Mouse (Mus musculus) c-Kit-positive CD71-positive TER-119-negative erythroid progenitor cells, embryonic 14.5 days (primary cell): ENCODE results near the gene Pax4.

Experiments
- DNase-seq: peaks from one replicate; pipeline ENCODE4 v3.0.0-alpha.2; 2013; ENCODE audit warnings: low read depth

Gene Pax4

DNA sequence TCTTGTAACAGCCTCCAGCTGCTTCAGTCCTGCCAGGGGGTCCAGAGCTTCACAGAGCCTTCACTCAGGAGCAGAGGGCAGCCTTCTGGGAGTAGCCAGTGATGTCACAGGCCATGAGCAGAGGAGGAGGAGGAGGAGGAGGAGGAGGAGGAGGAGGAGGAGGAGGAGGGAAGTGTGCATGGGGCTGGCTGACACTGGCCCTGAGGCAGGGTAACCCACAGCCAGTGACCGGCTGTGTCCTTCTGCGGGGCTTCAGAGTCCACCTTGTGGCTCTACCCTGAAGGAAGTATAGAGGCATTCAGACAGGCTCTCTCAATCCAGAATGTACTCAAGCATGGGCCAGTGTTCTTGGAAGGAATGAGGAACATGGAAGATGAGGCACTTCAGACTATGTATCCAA, at the start of gene Pax4:
TSS of gene Pax4 (minus strand) at position 101 of the 400 bp plus-strand sequence.
- DNase-seq: no peak

- no peak for DNase-seq
These were observed 48.7 kb upstream of the Pax4 start for GRCm38 (mm10) chr6:28497837-28498236.

DNA sequence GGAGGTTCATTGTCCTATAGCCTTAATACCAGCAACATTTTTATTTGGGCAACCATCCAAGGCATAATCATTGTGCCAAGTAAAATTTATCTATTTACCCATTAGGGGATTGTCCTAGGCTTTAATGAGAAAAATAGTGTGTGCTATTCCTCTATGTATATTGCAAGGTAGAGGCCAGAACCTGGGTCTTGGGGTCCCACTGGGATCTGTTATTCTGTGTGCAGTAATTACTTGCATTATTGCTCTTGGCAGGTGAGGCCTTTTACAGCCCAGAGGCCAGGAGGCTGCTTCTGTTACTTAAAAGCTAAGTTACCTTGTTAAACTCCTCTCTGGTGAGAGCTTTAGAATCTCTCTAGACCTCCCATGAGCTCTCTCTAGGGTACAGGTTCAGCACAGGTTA, 42.0 kb upstream of the Pax4 start:
- no peak for DNase-seq

- no peak for DNase-seq
These were observed 41.5 kb upstream of the Pax4 start for GRCm38 (mm10) chr6:28490612-28491011.

- DNase-seq: no peak
These were observed 39.2 kb upstream of the Pax4 start for GRCm38 (mm10) chr6:28488204-28488851.

DNA sequence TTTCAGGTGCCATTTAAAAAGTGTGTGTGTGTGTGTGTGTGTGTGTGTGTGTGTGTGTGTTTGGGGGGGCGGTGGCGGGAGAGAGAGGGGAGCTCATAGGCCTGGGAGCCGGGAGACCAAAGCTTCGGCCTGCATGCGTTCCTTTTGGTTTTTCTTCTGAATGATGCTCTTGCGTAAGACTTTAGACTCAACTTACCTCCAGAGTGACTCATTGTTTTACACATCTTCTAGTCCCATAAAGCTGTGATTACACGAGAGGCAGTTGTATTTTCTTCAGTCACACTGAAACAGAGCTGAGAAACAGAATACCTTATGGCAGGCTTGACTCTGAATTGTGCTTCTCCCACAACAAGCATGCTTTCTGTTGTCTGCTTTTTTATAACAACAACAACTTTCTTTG, 37.8 kb upstream of the Pax4 start:
- no peak for DNase-seq

DNA sequence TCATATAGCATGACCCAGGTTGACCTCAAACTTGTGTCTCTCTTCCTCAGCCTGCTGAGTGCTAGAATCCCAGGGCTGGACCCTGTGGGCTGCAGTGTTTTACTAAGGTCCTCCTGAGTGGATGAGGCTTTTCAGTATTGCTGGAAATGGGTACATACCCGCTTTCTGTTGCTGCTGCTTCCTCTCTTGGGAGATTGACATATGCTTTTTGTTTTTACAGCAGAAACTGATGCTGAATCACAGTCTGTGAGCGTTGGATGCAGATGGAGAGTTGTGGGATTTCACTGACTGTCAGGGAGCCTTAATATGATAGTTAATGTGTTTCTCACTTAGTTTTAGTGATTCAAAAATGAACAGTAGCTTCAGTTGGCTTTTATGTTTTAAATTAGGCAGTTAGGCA, 37.3 kb upstream of the Pax4 start:
- no peak for DNase-seq

DNA sequence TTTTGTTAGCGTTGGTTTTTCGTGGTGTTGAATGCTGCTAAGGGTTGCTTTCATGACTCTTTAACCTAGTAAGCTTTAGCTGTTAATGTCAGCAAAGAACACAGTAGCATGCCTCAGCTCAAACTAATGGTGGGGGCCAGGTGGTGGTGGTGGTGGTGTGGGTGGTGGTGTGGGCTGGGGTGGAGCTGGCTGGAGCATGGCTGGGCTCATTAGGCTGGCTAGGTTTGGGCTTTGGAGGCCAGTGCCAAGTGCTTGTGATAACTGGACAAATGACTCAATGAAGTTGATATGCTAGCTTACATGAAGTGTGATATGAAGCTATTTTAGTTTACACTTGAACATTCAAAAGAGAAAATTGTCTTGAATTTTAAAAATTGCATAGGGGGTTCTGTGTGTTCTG, 36.9 kb upstream of the Pax4 start:
- no peak for DNase-seq

DNA sequence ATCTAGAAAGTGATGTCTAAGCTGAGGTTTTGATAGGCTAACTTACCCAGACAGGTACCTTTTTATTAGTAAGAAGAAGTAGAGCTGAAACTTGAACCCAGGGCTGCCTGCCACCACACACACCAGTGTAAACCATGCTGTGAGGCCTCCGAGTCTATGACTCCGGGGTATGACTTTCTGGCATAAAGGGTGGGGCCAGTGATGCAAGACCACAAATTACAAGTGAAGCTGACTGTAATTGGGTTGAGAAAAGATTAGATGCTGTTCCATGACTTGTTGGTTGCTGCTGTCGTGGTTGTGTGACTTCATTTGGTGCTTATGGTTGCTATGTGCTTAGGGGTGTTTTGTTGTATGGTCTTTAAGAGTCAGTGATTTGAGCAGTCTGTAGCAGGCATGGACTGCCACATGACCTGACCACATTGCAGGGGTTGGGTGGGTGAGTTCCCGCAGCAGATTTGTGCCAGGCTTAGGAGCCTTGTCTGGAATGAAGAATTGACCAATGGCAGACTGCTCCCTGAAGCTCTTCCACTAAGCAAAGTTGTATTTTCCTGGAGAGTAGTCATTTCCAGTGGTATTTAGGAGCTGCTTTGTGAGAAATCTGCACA, 33.7 kb upstream of the Pax4 start:
- no peak for DNase-seq

- DNase-seq: peak; percentile 31
These were observed 31.8 kb upstream of the Pax4 start for GRCm38 (mm10) chr6:28480752-28481492.

DNA sequence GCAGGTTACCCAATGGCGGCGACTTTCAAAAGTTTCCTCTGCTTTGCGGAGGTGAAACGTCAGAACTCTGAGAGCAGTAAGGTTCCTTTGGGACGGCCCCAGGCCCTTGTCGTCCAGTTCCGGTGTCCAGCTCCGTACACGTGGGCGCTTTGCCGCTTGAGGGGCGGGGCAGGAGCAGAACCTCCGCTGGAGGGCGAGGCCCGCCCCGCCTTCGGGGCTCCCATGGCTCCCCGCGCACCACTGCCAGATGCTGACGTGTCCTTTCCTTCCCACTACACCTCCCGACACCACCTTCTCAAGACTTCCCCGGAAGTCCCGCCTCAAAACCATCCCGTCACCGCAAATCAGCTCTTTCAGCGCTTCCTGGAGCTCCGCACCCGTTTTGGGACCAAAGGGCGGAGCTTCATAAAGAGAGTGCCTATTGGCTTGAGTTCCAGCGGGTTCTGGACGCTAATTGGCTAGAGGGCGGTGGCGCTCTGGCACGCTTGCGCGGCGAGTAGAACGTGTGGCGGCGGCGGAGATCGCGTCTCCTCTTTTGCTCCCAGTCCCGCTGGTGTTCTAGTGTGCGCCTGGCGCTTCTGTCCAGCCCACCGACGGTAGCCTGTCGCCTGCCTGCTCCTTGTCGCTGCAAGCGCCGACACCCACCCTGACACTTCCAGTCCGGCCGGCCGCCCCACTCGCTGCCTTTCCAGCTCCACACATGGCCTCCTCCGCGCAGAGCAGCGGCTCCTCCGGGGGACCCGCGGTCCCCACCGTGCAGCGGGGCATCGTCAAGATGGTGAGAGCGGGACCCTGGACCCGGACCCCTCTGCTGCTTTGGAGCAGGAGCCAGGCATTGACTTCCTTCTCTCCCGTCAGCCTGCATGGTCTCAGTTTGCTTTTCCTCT, 31.0 kb upstream of the Pax4 start:
- DNase-seq: peak; percentile 100

DNA sequence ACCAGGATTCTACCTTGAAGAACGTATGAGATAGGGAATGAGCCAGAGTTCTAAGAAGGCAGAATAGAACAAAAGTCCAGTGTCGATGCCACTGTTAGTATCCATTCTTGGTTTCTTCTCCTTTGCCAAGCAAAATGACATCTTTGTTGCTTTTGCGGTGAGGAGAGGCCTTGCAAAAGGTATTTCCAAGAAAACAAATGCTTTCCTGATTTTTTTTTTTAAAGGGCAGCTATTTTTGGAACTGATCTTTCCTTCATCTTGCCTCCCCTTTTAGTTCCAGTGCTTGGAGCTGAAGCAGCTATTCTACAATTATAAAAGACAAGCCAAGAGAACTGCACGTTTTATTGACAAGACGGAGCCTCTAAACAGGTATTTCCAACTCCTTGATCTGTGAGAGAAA, 25.7 kb upstream of the Pax4 start, which contains the start of gene Snd1:
TSS of gene Snd1 (plus strand) at position 301 of the 400 bp plus-strand sequence.
- DNase-seq: no peak

- no peak for DNase-seq
These were observed 25.1 kb upstream of the Pax4 start for GRCm38 (mm10) chr6:28474211-28474610.

DNA sequence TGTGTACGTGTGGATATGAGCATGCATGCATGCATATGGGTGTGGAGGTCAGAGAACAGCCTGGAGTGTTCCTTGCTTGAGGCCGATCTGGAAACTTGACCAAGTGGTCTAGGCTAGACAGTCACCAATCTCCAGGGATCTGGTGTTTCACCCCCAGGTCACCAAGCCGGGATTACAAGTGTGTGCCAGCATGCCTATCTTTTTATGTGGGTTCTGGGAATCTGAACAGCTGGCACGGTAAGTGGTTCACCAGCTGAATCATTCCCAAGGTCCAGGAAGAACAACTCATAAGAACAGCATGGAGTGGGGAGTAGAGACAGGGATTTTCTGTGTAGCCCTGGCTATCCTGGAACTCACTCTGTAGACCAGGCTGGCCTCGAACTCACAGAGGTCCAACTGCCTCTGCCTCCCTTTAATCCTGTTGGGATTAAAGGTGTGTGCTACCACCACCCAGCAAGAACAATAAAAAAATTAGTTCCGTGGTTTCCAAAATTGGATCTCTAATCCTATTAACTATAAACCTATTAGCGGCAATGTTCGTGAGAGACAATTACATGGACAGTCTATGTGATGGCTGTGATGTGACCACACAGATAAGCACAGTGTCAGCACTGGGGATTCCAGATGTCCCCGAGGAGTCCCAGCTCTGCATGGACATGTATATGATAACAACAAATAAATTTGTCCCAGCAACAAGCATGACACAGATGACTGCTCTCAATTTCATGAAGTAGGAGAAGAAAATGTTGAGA, 22.3 kb upstream of the Pax4 start:
- DNase-seq: no peak

DNA sequence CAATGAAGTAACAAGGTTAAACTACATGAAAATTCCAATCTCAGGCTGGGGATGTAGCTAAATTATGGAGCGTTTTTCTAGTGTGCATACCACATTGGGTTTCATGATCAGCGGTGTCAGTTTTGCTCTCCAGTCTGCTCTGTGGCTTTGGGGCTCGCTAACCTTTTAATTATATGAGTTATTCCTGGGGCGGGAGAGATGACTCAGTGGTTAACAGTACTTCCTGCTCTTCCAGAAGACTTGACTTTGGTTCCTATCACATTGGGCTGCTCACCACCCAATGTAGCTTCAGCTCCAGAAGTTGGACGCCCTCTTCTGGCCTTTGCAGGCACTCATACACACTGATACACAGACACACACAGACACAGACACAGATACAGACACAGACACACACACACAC, 21.5 kb upstream of the Pax4 start:
- DNase-seq: no peak

DNA sequence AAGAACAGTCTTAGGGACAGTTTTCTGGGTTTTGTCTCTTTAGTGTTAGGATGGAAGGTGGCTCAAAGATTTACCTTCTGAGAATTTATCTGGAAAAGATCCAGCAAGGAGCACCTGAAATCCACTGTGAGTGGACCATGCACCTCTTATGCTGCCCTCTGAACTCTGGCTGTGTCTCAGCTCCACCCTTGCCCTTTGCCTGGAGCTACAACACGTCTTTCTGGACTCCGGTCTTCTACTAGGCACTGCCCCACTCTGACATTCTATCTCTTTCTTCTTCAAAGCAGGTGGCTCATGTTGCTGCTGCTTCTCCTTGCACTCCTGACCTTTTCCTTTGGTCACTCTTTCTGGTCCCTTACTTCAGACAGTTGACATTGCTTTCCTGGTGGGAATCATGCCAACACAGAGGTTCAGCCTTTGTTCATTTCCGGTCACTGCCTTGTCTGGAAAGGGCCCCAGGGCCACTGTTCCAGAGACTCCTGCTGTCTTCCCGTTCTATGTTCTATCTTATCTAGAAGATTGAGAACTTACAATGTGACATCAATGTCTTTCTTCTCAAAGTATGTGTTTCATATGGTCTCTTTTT, 21.0 kb upstream of the Pax4 start:
- DNase-seq: no peak

GRCm38 (mm10) chr6:28464630-28465029, 15.5 kb upstream of the Pax4 start:
- no peak for DNase-seq

DNA sequence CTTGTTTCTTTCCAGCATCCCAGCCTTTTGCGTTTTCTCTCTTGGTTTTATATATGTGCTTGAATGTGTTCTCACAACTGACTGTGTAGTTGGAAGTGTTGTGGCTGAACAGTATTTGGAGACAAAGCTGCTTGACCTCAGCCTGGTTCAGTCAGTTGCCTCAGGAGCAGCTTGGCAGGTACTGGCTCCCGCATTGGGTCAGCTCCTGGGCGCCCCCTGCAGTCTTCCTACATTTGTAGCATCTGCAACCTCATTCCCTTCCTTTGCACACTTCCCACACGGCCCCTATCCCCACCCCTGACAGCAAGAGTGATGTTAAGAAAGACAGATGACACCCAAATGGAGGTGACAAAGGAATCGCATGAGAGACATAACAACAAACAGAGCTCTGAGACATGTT, 11.4 kb upstream of the Pax4 start:
- DNase-seq: no peak

DNA sequence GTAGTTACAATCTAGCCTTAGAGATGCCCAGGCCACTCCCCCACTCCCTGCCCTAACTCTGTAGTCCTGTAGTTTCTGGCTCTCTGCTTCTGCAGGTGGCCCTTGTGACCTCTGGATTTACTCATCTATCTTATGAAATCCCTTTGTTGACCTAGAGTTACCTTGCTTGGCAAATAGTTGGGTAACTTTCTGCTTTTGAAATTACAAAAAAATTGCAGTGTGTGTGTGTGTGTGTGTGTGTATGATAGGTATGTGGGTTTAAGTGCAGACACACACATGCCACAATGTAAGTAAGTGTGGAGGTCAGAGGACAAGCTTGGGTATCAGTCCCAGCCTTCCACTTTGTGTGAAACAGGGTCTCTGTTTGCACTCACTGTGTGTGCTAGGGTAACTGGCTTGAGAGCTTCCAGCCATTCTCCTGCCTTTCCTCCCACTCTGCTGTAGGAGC, 10.1 kb upstream of the Pax4 start:
- DNase-seq: no peak

GRCm38 (mm10) chr6:28450977-28451376, 1.8 kb upstream of the Pax4 start:
- DNase-seq: no peak

GRCm38 (mm10) chr6:28450481-28450880, 1.3 kb upstream of the Pax4 start:
- no peak for DNase-seq
